Mouse (Mus musculus) heart, embryonic 13.5 days (tissue): Measurements from ENCODE around the gene Trabd. TPM values are rescaled to one million over a fixed set of nuclear protein-coding genes. Genes with fewer than 3 reads are reported as not detected.

Source experiments
- ATAC-seq: fragments of 200-750 bp; cut with Nextera tagmentation; 2 replicates; pipeline ENCODE4 v1.8.0; 2017; ENCODE audit warnings: moderate TSS enrichment; ENCODE audit not compliant: insufficient number of reproducible peaks, low FRiP score, low TSS enrichment; ENCODE audit errors: extremely low read depth
- H3K27ac ChIP-seq: fragments of 300-500 bp; sonication (generic); replicated peaks from 2 replicates; pipeline ENCODE4 v1.5.1; 2015; ENCODE audit warnings: moderate library complexity, mild to moderate bottlenecking, inconsistent platforms
- H3K27me3 ChIP-seq: fragments of 300-500 bp; sonication (generic); replicated peaks from 2 replicates; pipeline ENCODE4 v1.6.1; 2015; ENCODE audit warnings: mild to moderate bottlenecking, inconsistent platforms
- H3K36me3 ChIP-seq: fragments of 300-500 bp; sonication (generic); 2 replicates; pipeline ENCODE4 v1.6.1; 2015; ENCODE audit warnings: mild to moderate bottlenecking, inconsistent platforms
- H3K4me1 ChIP-seq: fragments of 300-500 bp; sonication (generic); 2 replicates; pipeline ENCODE4 v1.6.1; 2015; ENCODE audit warnings: inconsistent platforms
- H3K4me2 ChIP-seq: fragments of 300-500 bp; sonication (generic); 2 replicates; pipeline ENCODE4 v1.6.1; 2015; ENCODE audit warnings: inconsistent platforms, mild to moderate bottlenecking, moderate library complexity
- H3K4me3 ChIP-seq: fragments of 300-500 bp; sonication (generic); 2 replicates; pipeline ENCODE4 v1.5.1; 2015; ENCODE audit warnings: moderate library complexity, mild to moderate bottlenecking, inconsistent platforms
- H3K9ac ChIP-seq: fragments of 300-500 bp; sonication (generic); 2 replicates; pipeline ENCODE4 v1.6.1; 2015; ENCODE audit warnings: inconsistent platforms, mild to moderate bottlenecking, moderate library complexity
- H3K9me3 ChIP-seq: fragments of 300-500 bp; sonication (generic); 2 replicates; pipeline ENCODE4 v1.6.1; 2016; ENCODE audit warnings: inconsistent platforms
- WGBS: fragments of 180-500 bp; shearing (Covaris S2); methylation state at CpG from one replicate; pipeline ENCODE4 v1.1.7; 2015; ENCODE audit warnings: mixed read lengths; 5-methylcytosine and 5-hydroxymethylcytosine counted together
- polyA plus RNA-seq: library from polyadenylated mRNA; unstranded; fragments of >200 nt; fragmentation: Nextera tagmentation; extraction: Ambion mirVana; gene quantifications from 2 replicates; pipeline ENCODE4 v1.2.1, GENCODE M21; 2015

Gene Trabd
- polyA plus RNA-seq, 1 experiment from 2014 or later: 52.7 TPM

GRCm38 (mm10) chr15:89083906-89084305 is 9.0 kb downstream of the Trabd start:
- Histone ChIP-seq H3K36me3 (peaks cover 75% of the 10 kb centered on the region), H3K9ac (no peak overlapping the region), H3K27ac (no peak overlapping the region), H3K4me2 (no peak overlapping the region), H3K4me1 (peaks cover 8% of the 10 kb centered on the region), H3K27me3 (no peaks in the 10 kb centered on the region), H3K9me3 (no peaks in the 10 kb centered on the region), H3K4me3 (no peak overlapping the region)
- no peak for ATAC-seq
- 82% methylated on average over 1 of the region's 1 CpGs for WGBS

GRCm38 (mm10) chr15:89084826-89085225 is 9.9 kb downstream of the Trabd start:
- H3K4me2 ChIP-seq: no peak overlapping the region
- no peak overlapping the region for H3K9ac ChIP-seq
- no peaks in the 10 kb centered on the region for H3K9me3 ChIP-seq
- H3K4me3 ChIP-seq: no peak overlapping the region
- H3K4me1 ChIP-seq: peaks cover 11% of the 10 kb centered on the region
- no peaks in the 10 kb centered on the region for H3K27me3 ChIP-seq
- ATAC-seq: no peak
- H3K36me3 ChIP-seq: peaks cover 69% of the 10 kb centered on the region
- H3K27ac ChIP-seq: no peak overlapping the region
- WGBS: 89% methylated on average over 2 of the region's 2 CpGs

GRCm38 (mm10) chr15:89088607-89089247 is 13.8 kb downstream of the Trabd start, which contains the start of gene Selenoo:
Gene Selenoo, plus strand, starts transcription at chr15:89089084.
- peak; percentile 78 for ATAC-seq
- Histone ChIP-seq H3K4me1 (peaks cover 18% of the 10 kb centered on the region), H3K27ac (peak within 1 kb of the TSS; percentile 74), H3K4me3 (peak within 1 kb of the TSS; percentile 83), H3K9me3 (no peaks in the 10 kb centered on the region), H3K27me3 (no peaks in the 10 kb centered on the region), H3K4me2 (peak within 1 kb of the TSS; percentile 93), H3K9ac (peak within 1 kb of the TSS; percentile 94), H3K36me3 (peaks cover 49% of the 10 kb centered on the region)
- WGBS: 2% methylated on average over 33 of the region's 38 CpGs

GRCm38 (mm10) chr15:89089248-89090051 is 14.5 kb downstream of the Trabd start:
- peak overlapping the region; percentile 94 for H3K9ac ChIP-seq
- peaks cover 18% of the 10 kb centered on the region for H3K4me1 ChIP-seq
- peak; percentile 44 for ATAC-seq
- peak overlapping the region; percentile 74 for H3K27ac ChIP-seq
- peak overlapping the region; percentile 93 for H3K4me2 ChIP-seq
- H3K36me3 ChIP-seq: peaks cover 49% of the 10 kb centered on the region
- 2% methylated on average over 61 of the region's 68 CpGs for WGBS
- no peaks in the 10 kb centered on the region for H3K27me3 ChIP-seq
- peak overlapping the region; percentile 83 for H3K4me3 ChIP-seq
- no peaks in the 10 kb centered on the region for H3K9me3 ChIP-seq

- Histone ChIP-seq H3K4me1 (peaks cover 18% of the 10 kb centered on the region), H3K27me3 (no peaks in the 10 kb centered on the region), H3K9ac (peak overlapping the region; percentile 94), H3K4me3 (peak overlapping the region; percentile 4; the same call in 1 of the 2 replicates), H3K27ac (no peak overlapping the region), H3K4me2 (0 out of 2 replicates have a peak overlapping the region, but pooled peaks have one; percentile 93), H3K9me3 (no peaks in the 10 kb centered on the region), H3K36me3 (peaks cover 49% of the 10 kb centered on the region)
- WGBS: 85% methylated on average over 4 of the region's 4 CpGs
- no peak for ATAC-seq
Observed at GRCm38 (mm10) chr15:89090662-89091061, 15.7 kb downstream of the Trabd start.

GRCm38 (mm10) chr15:89092181-89092580 is 17.3 kb downstream of the Trabd start:
- Histone ChIP-seq H3K9me3 (no peaks in the 10 kb centered on the region), H3K4me1 (peaks cover 18% of the 10 kb centered on the region), H3K4me3 (no peak overlapping the region), H3K36me3 (peaks cover 49% of the 10 kb centered on the region), H3K9ac (no peak overlapping the region), H3K4me2 (no peak overlapping the region), H3K27ac (no peak overlapping the region), H3K27me3 (no peaks in the 10 kb centered on the region)
- WGBS: 78% methylated on average over 5 of the region's 5 CpGs
- ATAC-seq: no peak

- Histone ChIP-seq H3K4me1 (no peaks in the 10 kb centered on the region), H3K27ac (no peak overlapping the region), H3K36me3 (peaks cover 100% of the 10 kb centered on the region), H3K9ac (no peak overlapping the region), H3K4me2 (no peak overlapping the region), H3K9me3 (no peaks in the 10 kb centered on the region), H3K27me3 (no peaks in the 10 kb centered on the region), H3K4me3 (no peak overlapping the region)
- WGBS: 87% methylated on average over 5 of the region's 5 CpGs
- no peak for ATAC-seq
Observed at GRCm38 (mm10) chr15:89097450-89097849, 22.5 kb downstream of the Trabd start.

GRCm38 (mm10) chr15:89098616-89099015 is 23.7 kb downstream of the Trabd start:
- H3K4me3 ChIP-seq: no peak overlapping the region
- H3K36me3 ChIP-seq: peaks cover 100% of the 10 kb centered on the region
- ATAC-seq: no peak
- no peaks in the 10 kb centered on the region for H3K27me3 ChIP-seq
- H3K9ac ChIP-seq: no peak overlapping the region
- H3K9me3 ChIP-seq: no peaks in the 10 kb centered on the region
- H3K4me1 ChIP-seq: no peaks in the 10 kb centered on the region
- 89% methylated on average over 7 of the region's 7 CpGs for WGBS
- no peak overlapping the region for H3K27ac ChIP-seq
- H3K4me2 ChIP-seq: no peak overlapping the region

GRCm38 (mm10) chr15:89100823-89101222 is 25.9 kb downstream of the Trabd start:
- Histone ChIP-seq H3K4me3 (no peak overlapping the region), H3K9me3 (no peaks in the 10 kb centered on the region), H3K4me2 (no peak overlapping the region), H3K36me3 (peaks cover 100% of the 10 kb centered on the region), H3K9ac (no peak overlapping the region), H3K27me3 (no peaks in the 10 kb centered on the region), H3K27ac (no peak overlapping the region), H3K4me1 (no peaks in the 10 kb centered on the region)
- 89% methylated on average over 12 of the region's 12 CpGs for WGBS
- ATAC-seq: no peak

- H3K4me3 ChIP-seq: no peak overlapping the region
- no peaks in the 10 kb centered on the region for H3K4me1 ChIP-seq
- H3K9ac ChIP-seq: no peak overlapping the region
- H3K27ac ChIP-seq: no peak overlapping the region
- H3K9me3 ChIP-seq: no peaks in the 10 kb centered on the region
- WGBS: 78% methylated on average over 5 of the region's 5 CpGs
- H3K27me3 ChIP-seq: no peaks in the 10 kb centered on the region
- no peak overlapping the region for H3K4me2 ChIP-seq
- no peak for ATAC-seq
- H3K36me3 ChIP-seq: peaks cover 100% of the 10 kb centered on the region
Observed at GRCm38 (mm10) chr15:89102646-89103045, 27.7 kb downstream of the Trabd start.

- H3K27ac ChIP-seq: no peak overlapping the region
- ATAC-seq: no peak
- H3K4me3 ChIP-seq: no peak overlapping the region
- no peaks in the 10 kb centered on the region for H3K27me3 ChIP-seq
- H3K4me2 ChIP-seq: no peak overlapping the region
- no peak overlapping the region for H3K9ac ChIP-seq
- peaks cover 100% of the 10 kb centered on the region for H3K36me3 ChIP-seq
- H3K4me1 ChIP-seq: no peaks in the 10 kb centered on the region
- WGBS: 80% methylated on average over 10 of the region's 10 CpGs
- no peaks in the 10 kb centered on the region for H3K9me3 ChIP-seq
Observed at GRCm38 (mm10) chr15:89103921-89104320, 29.0 kb downstream of the Trabd start.
